Mouse (Mus musculus): ENCODE results near the gene Eif2d. TPM values are rescaled to one million over a fixed set of nuclear protein-coding genes. Genes with fewer than 3 reads are reported as not detected.
A peak's percentile ranks its signal among the peaks of the same experiment; 100 is the strongest.

The Eif2d gene
- polyA plus RNA-seq (2016; fragmentation: Nextera tagmentation; extraction: Ambion mirVana), result 66.1 and 68.8 TPM in 2 replicates

DNA sequence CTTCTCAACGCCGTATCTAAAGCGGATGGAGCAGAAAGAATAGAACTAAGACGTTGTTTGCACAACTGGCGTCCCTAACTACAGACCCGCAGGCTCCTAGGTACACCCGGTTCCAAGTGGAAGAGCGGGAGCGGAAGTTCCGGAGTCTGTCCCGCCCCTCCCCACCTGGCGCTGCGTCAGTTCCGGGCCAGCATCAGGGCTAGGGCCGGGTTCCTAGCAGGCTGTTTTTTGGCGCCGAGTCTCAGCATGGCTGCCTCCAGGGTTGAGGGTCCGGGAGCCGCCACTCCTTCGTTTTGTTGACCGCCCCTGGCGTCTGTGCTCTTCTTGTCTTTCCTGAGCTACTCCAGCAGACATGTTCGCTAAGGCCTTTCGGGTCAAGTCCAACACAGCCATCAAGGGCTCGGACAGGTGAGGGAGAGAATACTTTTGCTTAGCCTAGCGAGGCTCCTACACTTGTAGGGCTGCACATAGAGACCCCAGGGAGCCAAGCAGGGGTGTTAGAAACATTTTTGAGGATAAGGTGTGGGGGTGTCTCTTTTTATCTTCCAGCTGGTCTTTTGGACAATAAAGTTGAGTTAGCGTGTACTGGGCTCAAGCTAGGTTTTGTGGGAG, at the start of gene Eif2d:
Eif2d (plus strand) TSS at position 164 of the 612 bp plus-strand sequence.
- Histone ChIP-seq H3K36me3 (peaks cover 8% of the 10 kb centered on the region), H3K9ac (replicated peaks) (peak within 1 kb of the TSS; percentile 69), H3K4me2 (peak within 1 kb of the TSS; percentile 84), H3K27me3 (no peaks in the 10 kb centered on the region), H3K4me1 (replicated peaks) (peaks cover 11% of the 10 kb centered on the region), H3K9me3 (no peaks in the 10 kb centered on the region), H3K4me3 (replicated peaks) (peak within 1 kb of the TSS; percentile 75), H3K27ac (no peak within 1 kb of the TSS)
- WGBS, result under 1% methylated on average over 27 of the region's 27 CpGs
- peak; percentile 95 for ATAC-seq (ENCODE audit: insufficient number of reproducible peaks, insufficient read depth, low FRiP score, low TSS enrichment, low read depth)

DNA sequence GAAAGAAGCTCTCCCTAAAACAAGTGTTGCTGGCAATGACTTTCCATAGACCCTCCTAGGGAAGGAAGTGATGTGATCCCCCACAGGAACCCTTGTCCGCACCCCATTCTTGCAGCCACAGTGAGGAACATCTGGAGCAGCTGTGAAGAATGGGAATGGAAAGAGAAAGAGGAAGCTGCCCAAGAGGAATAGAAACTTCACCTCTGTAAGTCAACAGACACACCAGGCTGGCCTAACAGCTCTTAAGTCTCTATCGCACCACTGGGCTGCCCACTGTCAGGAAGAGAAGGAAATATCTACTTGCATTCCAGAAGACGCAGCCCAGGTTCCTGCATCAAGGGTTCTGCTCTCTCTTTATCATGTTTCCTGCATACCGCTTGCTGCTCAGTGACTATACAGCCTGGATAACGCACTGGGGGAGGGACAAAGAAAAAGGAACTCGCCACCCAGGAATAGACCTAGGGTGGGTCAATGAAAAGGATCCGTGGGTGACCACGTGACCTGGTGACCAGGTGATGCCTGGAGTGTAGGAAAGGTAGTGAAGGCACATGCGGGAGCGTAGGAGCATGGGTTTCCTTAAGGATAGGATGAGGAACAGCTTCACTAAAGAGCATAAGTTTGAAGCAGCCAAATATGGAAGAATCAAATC, 49.1 kb upstream of the Eif2d start:
- no peak overlapping the region for H3K4me3 ChIP-seq (replicated peaks)
- H3K36me3 ChIP-seq, result no peaks in the 10 kb centered on the region
- H3K9ac ChIP-seq (replicated peaks), result no peak overlapping the region
- no peak for ATAC-seq (ENCODE audit: insufficient number of reproducible peaks, insufficient read depth, low FRiP score, low TSS enrichment, low read depth)
- WGBS, result 85% methylated on average over 10 of the region's 10 CpGs
- no peak overlapping the region for H3K4me2 ChIP-seq
- H3K4me1 ChIP-seq (replicated peaks), result peaks cover 12% of the 10 kb centered on the region; the same call in 1 of the 2 replicates
- no peak overlapping the region for H3K27ac ChIP-seq
- no peaks in the 10 kb centered on the region for H3K9me3 ChIP-seq
- no peaks in the 10 kb centered on the region for H3K27me3 ChIP-seq

DNA sequence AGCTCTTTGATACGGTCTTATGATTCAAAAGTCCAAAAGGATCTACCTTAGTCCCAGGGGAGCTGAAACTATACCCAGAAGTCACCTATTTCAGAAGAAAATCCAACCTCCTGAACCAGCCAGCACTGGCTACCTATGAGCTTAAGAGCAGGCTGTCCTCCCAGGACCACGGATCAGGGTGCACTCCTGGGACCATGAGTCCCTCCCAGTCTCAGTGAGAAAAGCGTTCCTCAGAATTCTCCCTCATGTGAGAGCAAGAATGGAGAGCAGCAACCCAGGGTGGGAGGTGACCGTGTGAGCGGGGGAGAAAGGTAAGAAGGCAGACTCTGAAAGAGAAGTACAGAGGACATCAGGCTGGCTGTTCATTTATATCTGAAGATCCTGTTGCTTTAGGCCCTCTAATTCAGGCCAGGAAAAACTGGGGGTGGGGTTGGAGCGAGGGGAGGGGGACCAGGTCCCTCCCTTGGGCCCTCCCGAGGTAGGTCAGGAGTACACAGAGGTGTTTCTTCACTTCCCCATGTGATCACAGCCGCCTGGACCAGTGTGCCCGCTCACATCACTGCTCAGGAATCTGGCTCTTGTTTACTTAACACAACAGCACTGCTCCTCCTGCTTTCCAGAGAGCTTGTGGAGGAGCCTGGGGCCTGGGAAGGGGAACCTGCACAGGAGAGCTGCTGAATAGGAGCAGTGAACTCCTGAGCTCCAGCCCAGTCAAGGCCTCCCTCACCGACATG, 45.2 kb upstream of the Eif2d start:
- Histone ChIP-seq H3K27me3 (no peaks in the 10 kb centered on the region), H3K4me1 (replicated peaks) (peaks cover 15% of the 10 kb centered on the region; the same call in 1 of the 2 replicates), H3K9ac (replicated peaks) (no peak overlapping the region), H3K27ac (peak overlapping the region; percentile 87), H3K4me3 (replicated peaks) (no peak overlapping the region), H3K4me2 (no peak overlapping the region), H3K36me3 (no peaks in the 10 kb centered on the region), H3K9me3 (no peaks in the 10 kb centered on the region)
- peak; percentile 86 for ATAC-seq (ENCODE audit: insufficient number of reproducible peaks, insufficient read depth, low FRiP score, low TSS enrichment, low read depth)
- 43% methylated on average over 10 of the region's 10 CpGs for WGBS

DNA sequence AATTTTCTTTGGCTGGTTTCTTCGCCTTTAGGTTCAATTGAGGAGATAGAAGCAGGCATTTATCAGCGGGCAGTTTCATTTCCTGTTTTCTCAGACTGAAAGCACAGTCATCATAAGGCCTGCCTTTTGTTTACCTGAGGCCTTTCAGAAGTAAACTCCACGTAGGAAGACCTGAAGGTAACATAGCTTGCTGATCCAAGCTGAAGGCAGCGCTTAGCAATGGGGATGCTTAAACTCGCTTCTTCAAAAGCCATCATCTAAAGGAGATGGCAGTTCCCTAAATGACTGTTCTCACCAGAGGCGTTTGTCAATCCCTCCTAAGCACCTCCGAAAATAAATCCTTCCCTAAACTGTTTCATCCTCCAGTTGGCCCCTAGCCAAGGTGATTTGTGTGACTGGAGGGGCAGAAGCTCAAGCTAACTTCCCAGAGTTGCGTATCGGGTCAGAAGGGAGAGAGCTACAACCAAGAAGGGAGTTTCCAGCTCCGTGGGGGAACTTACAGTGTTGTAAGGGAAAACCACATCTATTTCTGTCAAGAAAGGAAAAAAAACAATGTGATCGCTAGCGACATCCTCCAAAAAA, 42.4 kb upstream of the Eif2d start:
- no peak for ATAC-seq (ENCODE audit: insufficient number of reproducible peaks, insufficient read depth, low FRiP score, low TSS enrichment, low read depth)
- Histone ChIP-seq H3K27ac (no peak overlapping the region), H3K9me3 (no peaks in the 10 kb centered on the region), H3K36me3 (no peaks in the 10 kb centered on the region), H3K4me2 (no peak overlapping the region), H3K27me3 (peaks cover 5% of the 10 kb centered on the region; the same call in 1 of the 2 replicates), H3K4me3 (replicated peaks) (no peak overlapping the region), H3K4me1 (replicated peaks) (peaks cover 18% of the 10 kb centered on the region; the same call in 1 of the 2 replicates), H3K9ac (replicated peaks) (no peak overlapping the region)
- 70% methylated on average over 12 of the region's 12 CpGs for WGBS

DNA sequence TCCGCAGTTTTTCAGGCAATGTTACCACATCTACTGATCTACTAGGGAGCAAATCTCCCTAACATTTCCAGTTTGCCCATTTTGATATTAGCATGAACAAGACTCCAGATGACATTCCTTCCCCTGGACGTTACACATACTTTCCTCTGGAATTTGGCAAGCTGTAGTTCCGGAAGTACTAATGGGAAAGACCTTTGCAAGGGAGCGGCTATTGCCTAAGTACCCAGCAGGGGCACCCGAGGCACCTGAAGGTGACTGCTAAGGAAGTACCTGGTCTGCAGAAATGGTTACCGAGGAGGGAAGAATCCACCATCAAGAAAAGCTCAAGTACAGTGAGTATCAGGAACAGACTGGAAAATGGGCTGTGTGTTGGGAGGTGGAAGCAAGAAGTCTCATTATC, 40.4 kb upstream of the Eif2d start:
- WGBS, result 34% methylated on average over 6 of the region's 6 CpGs
- H3K4me2 ChIP-seq, result no peak overlapping the region
- H3K27ac ChIP-seq, result no peak overlapping the region
- ATAC-seq (ENCODE audit: insufficient number of reproducible peaks, insufficient read depth, low FRiP score, low TSS enrichment, low read depth), result no peak
- H3K36me3 ChIP-seq, result no peaks in the 10 kb centered on the region
- no peak overlapping the region for H3K9ac ChIP-seq (replicated peaks)
- peaks cover 14% of the 10 kb centered on the region; the same call in 1 of the 2 replicates for H3K4me1 ChIP-seq (replicated peaks)
- no peak overlapping the region for H3K4me3 ChIP-seq (replicated peaks)
- peaks cover 5% of the 10 kb centered on the region; the same call in 1 of the 2 replicates for H3K27me3 ChIP-seq
- H3K9me3 ChIP-seq, result no peaks in the 10 kb centered on the region

DNA sequence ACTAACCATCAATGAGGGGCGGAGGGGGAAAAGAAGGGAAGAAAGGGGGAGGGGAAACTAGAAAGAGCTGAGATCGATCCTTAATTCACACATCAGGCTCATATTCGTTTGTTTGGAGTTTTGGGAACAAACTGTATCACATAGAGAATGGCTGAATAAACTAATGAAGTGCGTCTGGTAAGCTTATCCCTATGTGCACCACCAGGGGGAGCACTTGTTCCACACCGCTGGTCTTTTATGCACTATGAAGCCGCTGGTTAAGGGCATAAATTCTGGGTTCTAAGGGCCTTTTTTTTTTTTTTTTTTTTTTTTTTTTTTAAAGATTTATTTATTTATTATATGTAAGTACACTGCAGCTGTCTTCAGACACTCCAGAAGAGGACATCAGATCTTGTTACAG, 37.0 kb upstream of the Eif2d start:
- H3K9me3 ChIP-seq, result no peaks in the 10 kb centered on the region
- no peak for ATAC-seq (ENCODE audit: insufficient number of reproducible peaks, insufficient read depth, low FRiP score, low TSS enrichment, low read depth)
- no peak overlapping the region for H3K9ac ChIP-seq (replicated peaks)
- 16% methylated on average over 6 of the region's 6 CpGs for WGBS
- H3K27ac ChIP-seq, result no peak overlapping the region
- H3K4me3 ChIP-seq (replicated peaks), result no peak overlapping the region
- peaks cover 5% of the 10 kb centered on the region; the same call in 1 of the 2 replicates for H3K4me1 ChIP-seq (replicated peaks)
- H3K27me3 ChIP-seq, result peaks cover 10% of the 10 kb centered on the region
- no peak overlapping the region for H3K4me2 ChIP-seq
- no peaks in the 10 kb centered on the region for H3K36me3 ChIP-seq

DNA sequence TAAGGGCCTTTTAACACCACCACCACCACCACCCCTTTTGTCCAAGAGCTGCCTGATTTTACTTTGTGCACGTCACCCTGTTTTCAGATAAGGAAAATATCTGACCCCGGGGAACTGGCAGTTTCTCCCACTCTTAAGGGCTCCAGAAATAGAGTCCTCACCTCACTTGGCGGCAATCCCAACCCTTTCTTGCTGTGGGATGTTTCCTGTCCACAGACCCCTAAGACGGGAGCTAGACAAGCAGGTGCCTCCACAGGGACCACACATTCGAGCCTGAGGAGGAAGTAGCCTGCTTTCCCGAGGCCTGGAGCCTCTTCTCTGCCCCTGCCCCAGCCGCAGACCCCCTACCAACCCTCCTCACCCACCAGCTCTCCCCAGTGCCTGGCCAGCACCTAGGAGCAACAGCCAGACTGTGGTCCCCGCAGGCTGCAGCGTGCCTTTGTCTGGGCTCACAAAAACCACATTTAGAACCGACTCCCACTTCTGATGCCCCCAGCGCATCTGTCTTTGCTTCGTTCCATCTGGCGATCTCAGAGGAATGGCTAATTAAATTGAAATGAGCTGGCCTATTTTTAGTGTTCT, 36.5 kb upstream of the Eif2d start:
- Histone ChIP-seq H3K4me2 (no peak overlapping the region), H3K27ac (no peak overlapping the region), H3K36me3 (no peaks in the 10 kb centered on the region), H3K4me1 (replicated peaks) (peaks cover 5% of the 10 kb centered on the region; the same call in 1 of the 2 replicates), H3K9me3 (no peaks in the 10 kb centered on the region), H3K9ac (replicated peaks) (peak overlapping the region; percentile 13; the same call in 1 of the 2 replicates), H3K4me3 (replicated peaks) (no peak overlapping the region), H3K27me3 (peaks cover 10% of the 10 kb centered on the region)
- no peak for ATAC-seq (ENCODE audit: insufficient number of reproducible peaks, insufficient read depth, low FRiP score, low TSS enrichment, low read depth)
- WGBS, result 66% methylated on average over 13 of the region's 13 CpGs

DNA sequence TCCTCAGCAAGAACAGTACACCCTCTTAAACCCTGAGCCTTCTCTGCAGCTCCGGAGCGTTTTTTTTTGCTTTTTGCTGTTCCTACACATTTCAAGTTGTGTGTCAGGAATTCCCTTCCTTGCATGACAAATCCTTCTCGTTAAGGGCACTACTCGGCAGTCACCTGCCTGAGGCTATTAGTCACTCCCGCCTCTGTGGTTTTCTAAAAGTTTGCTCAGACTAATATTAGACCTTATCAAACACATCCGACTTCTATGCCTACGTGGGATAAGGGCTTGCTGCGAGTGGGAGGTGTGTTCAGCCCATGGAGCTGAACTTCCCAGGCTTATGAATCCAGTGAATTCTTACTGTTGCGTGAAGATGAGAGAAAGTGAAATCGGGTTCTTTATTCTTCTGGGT, 34.5 kb upstream of the Eif2d start:
- H3K4me3 ChIP-seq (replicated peaks), result no peak overlapping the region
- ATAC-seq (ENCODE audit: insufficient number of reproducible peaks, insufficient read depth, low FRiP score, low TSS enrichment, low read depth), result no peak
- 54% methylated on average over 10 of the region's 10 CpGs for WGBS
- H3K4me1 ChIP-seq (replicated peaks), result no peaks in the 10 kb centered on the region
- no peak overlapping the region for H3K27ac ChIP-seq
- H3K27me3 ChIP-seq, result peaks cover 10% of the 10 kb centered on the region
- no peaks in the 10 kb centered on the region for H3K9me3 ChIP-seq
- H3K36me3 ChIP-seq, result no peaks in the 10 kb centered on the region
- no peak overlapping the region for H3K9ac ChIP-seq (replicated peaks)
- no peak overlapping the region for H3K4me2 ChIP-seq

DNA sequence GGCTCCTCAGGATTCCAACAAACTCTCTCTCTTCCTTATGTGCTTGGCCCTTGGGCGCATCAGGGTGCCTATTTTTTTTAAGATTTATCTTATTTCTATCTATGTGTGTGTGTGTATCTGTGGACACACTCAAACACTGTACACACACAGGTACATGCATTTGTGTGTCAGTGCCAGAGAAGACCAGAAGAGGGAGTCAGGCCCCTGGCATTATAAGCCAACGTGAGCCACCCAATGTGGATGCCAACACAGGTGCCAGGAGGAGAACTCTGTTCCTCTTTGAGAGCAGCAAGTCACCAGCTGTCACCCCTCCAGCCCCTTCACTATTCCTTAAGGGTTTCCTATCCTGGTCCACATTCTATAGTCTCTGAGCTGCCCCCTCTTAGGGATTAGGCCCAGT, 34.0 kb upstream of the Eif2d start:
- no peak for ATAC-seq (ENCODE audit: insufficient number of reproducible peaks, insufficient read depth, low FRiP score, low TSS enrichment, low read depth)

DNA sequence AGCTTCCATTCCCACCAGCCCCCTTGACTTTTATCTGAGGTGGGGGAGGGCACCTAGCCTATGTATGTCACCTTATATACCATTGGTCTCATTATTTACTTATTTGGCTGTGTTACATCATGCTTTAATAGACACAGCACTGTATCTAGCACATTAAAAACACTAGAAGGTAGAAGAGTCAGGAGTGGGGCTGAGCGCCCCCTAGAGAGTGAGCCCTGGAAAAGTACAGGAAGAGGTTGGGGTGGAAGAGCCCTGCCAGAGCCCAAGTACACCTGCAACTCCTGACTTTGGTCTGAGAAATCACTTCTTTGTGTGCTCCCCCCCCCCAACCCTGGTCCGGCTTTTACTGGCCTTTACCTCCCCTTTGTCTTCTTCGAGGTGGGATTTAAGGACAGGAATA, 31.0 kb upstream of the Eif2d start:
- Histone ChIP-seq H3K4me3 (replicated peaks) (no peak overlapping the region), H3K27ac (no peak overlapping the region), H3K9me3 (no peaks in the 10 kb centered on the region), H3K9ac (replicated peaks) (no peak overlapping the region), H3K27me3 (peaks cover 5% of the 10 kb centered on the region), H3K36me3 (no peaks in the 10 kb centered on the region), H3K4me1 (replicated peaks) (no peaks in the 10 kb centered on the region), H3K4me2 (no peak overlapping the region)
- 44% methylated on average over 3 of the region's 3 CpGs for WGBS
- no peak for ATAC-seq (ENCODE audit: insufficient number of reproducible peaks, insufficient read depth, low FRiP score, low TSS enrichment, low read depth)

More for the DNA sequence above, 34.0 kb upstream of the Eif2d start:
- 71% methylated on average over 2 of the region's 2 CpGs for WGBS
- Histone ChIP-seq H3K27me3 (peaks cover 10% of the 10 kb centered on the region), H3K4me2 (no peak overlapping the region), H3K4me1 (replicated peaks) (no peaks in the 10 kb centered on the region), H3K4me3 (replicated peaks) (no peak overlapping the region), H3K36me3 (no peaks in the 10 kb centered on the region), H3K9me3 (no peaks in the 10 kb centered on the region), H3K27ac (no peak overlapping the region), H3K9ac (replicated peaks) (no peak overlapping the region)
